Mouse (Mus musculus): ENCODE measurements around the gene Ppm1h.
"Not testable (repeated sequence)": the region's sequence is repeated elsewhere in the genome, so short reads cannot be mapped to it uniquely, and the experiment has no call there.

Gene Ppm1h

GRCm38 (mm10) chr10:122895121-122895770 is 216.7 kb downstream of the Ppm1h start:
- peak; percentile 39 for DNase-seq (ENCODE audit: low read depth)

GRCm38 (mm10) chr10:122899971-122900370 is 221.4 kb downstream of the Ppm1h start:
- no peak for DNase-seq (ENCODE audit: low read depth)

GRCm38 (mm10) chr10:122900466-122900865 is 221.9 kb downstream of the Ppm1h start:
- DNase-seq (ENCODE audit: low read depth): peak; percentile 16

- no peak for DNase-seq (ENCODE audit: low read depth)
Measured at GRCm38 (mm10) chr10:122901379-122901778, 222.8 kb downstream of the Ppm1h start.

- DNase-seq (ENCODE audit: low read depth): peak; percentile 10
Measured at GRCm38 (mm10) chr10:122909406-122910032, 231.0 kb downstream of the Ppm1h start.

GRCm38 (mm10) chr10:122910798-122911225 is 232.2 kb downstream of the Ppm1h start:
- no peak for DNase-seq (ENCODE audit: low read depth)

- DNase-seq (ENCODE audit: low read depth): no peak
Measured at GRCm38 (mm10) chr10:122911668-122912067, 233.1 kb downstream of the Ppm1h start.

- DNase-seq (ENCODE audit: low read depth): no peak
Measured at GRCm38 (mm10) chr10:122912086-122912690, 233.6 kb downstream of the Ppm1h start.

- DNase-seq (ENCODE audit: low read depth): no peak
Measured at GRCm38 (mm10) chr10:122912701-122913368, 234.3 kb downstream of the Ppm1h start.

- DNase-seq (ENCODE audit: low read depth): no peak
Measured at GRCm38 (mm10) chr10:122913393-122913792, 234.8 kb downstream of the Ppm1h start.

GRCm38 (mm10) chr10:122915905-122916304 is 237.3 kb downstream of the Ppm1h start:
- no peak for DNase-seq (ENCODE audit: low read depth)

GRCm38 (mm10) chr10:122917648-122918324 is 239.2 kb downstream of the Ppm1h start:
- DNase-seq (ENCODE audit: low read depth): no peak

GRCm38 (mm10) chr10:122918325-122918694 is 239.7 kb downstream of the Ppm1h start:
- DNase-seq (ENCODE audit: low read depth): no peak

GRCm38 (mm10) chr10:122918754-122919153 is 240.2 kb downstream of the Ppm1h start:
- no peak for DNase-seq (ENCODE audit: low read depth)

GRCm38 (mm10) chr10:122919416-122919815 is 240.9 kb downstream of the Ppm1h start:
- no peak for DNase-seq (ENCODE audit: low read depth)

- no peak for DNase-seq (ENCODE audit: low read depth)
Measured at GRCm38 (mm10) chr10:122920218-122920795, 241.7 kb downstream of the Ppm1h start.

- no peak for DNase-seq (ENCODE audit: low read depth)
Measured at GRCm38 (mm10) chr10:122922226-122922625, 243.7 kb downstream of the Ppm1h start.

GRCm38 (mm10) chr10:122924571-122924970 is 246.0 kb downstream of the Ppm1h start:
- DNase-seq (ENCODE audit: low read depth): not testable (repeated sequence)

- DNase-seq (ENCODE audit: low read depth): no peak
Measured at GRCm38 (mm10) chr10:122926275-122926674, 247.7 kb downstream of the Ppm1h start.

GRCm38 (mm10) chr10:122930520-122930919 is 252.0 kb downstream of the Ppm1h start:
- no peak for DNase-seq (ENCODE audit: low read depth)

- no peak for DNase-seq (ENCODE audit: low read depth)
Measured at GRCm38 (mm10) chr10:122931193-122931832, 252.8 kb downstream of the Ppm1h start.

All from 416B (cell line).